11 mouse cellular contexts compared by ENCODE assay signal in genomic region chr1:155030908-155031307, GRCm38 (mm10).
DNase-seq lines count a peak whose midpoint lies in the region; ATAC-seq and TF ChIP-seq lines count a peak whose summit lies in the region.
"Had no signal": no experiment of that assay in that cellular context is flagged by ENCODE, and none has a peak within 500 bp of the region (broad histone marks: within the 10 kb centered on the region; RNA-seq: fewer than 3 reads in every experiment).

No protein-coding gene starts in this region.

- peaks cover 23 to 30% of the 10 kb centered on the region in 2 experiments for H3K4me1 ChIP-seq in heart, embryonic 14.5 days (ENCODE audit: control insufficient read depth in 2 of 2, insufficient read depth in 2 of 2, low read length in 2 of 2)
- peaks cover 35% of the 10 kb centered on the region for H3K4me1 ChIP-seq in embryonic facial prominence, embryonic 13.5 days
- peaks cover 32% of the 10 kb centered on the region for H3K4me1 ChIP-seq in liver, postnatal 0 days (ENCODE audit: insufficient read depth)

- no peaks in the 10 kb centered on the region for H3K36me3 ChIP-seq in heart, embryonic 14.5 days (ENCODE audit: control insufficient read depth, insufficient read depth, low read length)
- no peaks in the 10 kb centered on the region for H3K36me3 ChIP-seq in embryonic facial prominence, embryonic 13.5 days
- H3K36me3 ChIP-seq in liver, postnatal 0 days (replicated peaks; ENCODE audit: insufficient read depth, low read length) = no peaks in the 10 kb centered on the region
- H3K36me3 ChIP-seq: embryonic facial prominence, embryonic 12.5 days; midbrain, embryonic 12.5 days had no signal

- no peaks in the 10 kb centered on the region for H3K27me3 ChIP-seq in heart, embryonic 14.5 days (ENCODE audit: control insufficient read depth, insufficient read depth, low read length)
- H3K27me3 ChIP-seq in embryonic facial prominence, embryonic 13.5 days = no peaks in the 10 kb centered on the region
- H3K27me3 ChIP-seq in liver, postnatal 0 days (ENCODE audit: insufficient read depth, low read length) = no peaks in the 10 kb centered on the region
- H3K27me3 ChIP-seq: embryonic facial prominence, embryonic 12.5 days had no signal

- no peak overlapping the region for H3K4me3 ChIP-seq in heart, embryonic 14.5 days (ENCODE audit: control insufficient read depth in 1 of 2, insufficient read depth in 1 of 2, low read depth in 1 of 2, low read length in 2 of 2)
- no peak overlapping the region for H3K4me3 ChIP-seq in embryonic facial prominence, embryonic 13.5 days
- H3K4me3 ChIP-seq in liver, postnatal 0 days (ENCODE audit: low read depth, low read length) = no peak overlapping the region
- H3K4me3 ChIP-seq: embryonic facial prominence, embryonic 12.5 days; midbrain, embryonic 12.5 days had no signal

- peak; percentile 87 for TF ChIP-seq EP300 in liver, postnatal 0 days (IDR thresholded peaks at IDR 0.05; ENCODE audit: low read depth)

- 0 out of 2 replicates have a peak, but pooled peaks have one; percentile 23 for ATAC-seq in heart, embryonic 14.5 days (ENCODE audit: insufficient number of reproducible peaks, insufficient read depth, low FRiP score, low read depth)
- no peak for ATAC-seq in embryonic facial prominence, embryonic 13.5 days (ENCODE audit: insufficient number of reproducible peaks, insufficient read depth, low FRiP score, low TSS enrichment, low read depth)
- peak; percentile 70 for ATAC-seq in liver, postnatal 0 days

- no peaks in the 10 kb centered on the region for H3K9me3 ChIP-seq in heart, embryonic 14.5 days (ENCODE audit: control insufficient read depth, low read length)
- H3K9me3 ChIP-seq in embryonic facial prominence, embryonic 13.5 days = no peaks in the 10 kb centered on the region
- no peaks in the 10 kb centered on the region for H3K9me3 ChIP-seq in liver, postnatal 0 days (ENCODE audit: low read length)
- H3K9me3 ChIP-seq: embryonic facial prominence, embryonic 12.5 days; midbrain, embryonic 12.5 days had no signal

- no peak overlapping the region for H3K4me2 ChIP-seq in heart, embryonic 14.5 days (ENCODE audit: low read length)
- 0 out of 2 replicates have a peak overlapping the region, but pooled peaks have one; percentile 14 for H3K4me2 ChIP-seq in embryonic facial prominence, embryonic 13.5 days
- H3K4me2 ChIP-seq in liver, postnatal 0 days (ENCODE audit: low read depth, low read length) = no peak overlapping the region
- H3K4me2 ChIP-seq: embryonic facial prominence, embryonic 12.5 days; midbrain, embryonic 12.5 days had no signal

- peak overlapping the region in 1 of 2 experiments; percentile 17; a peak in 1 of 4 replicates for H3K27ac ChIP-seq in heart, embryonic 14.5 days (replicated peaks in 1 of 2; ENCODE audit: control insufficient read depth in 1 of 2, insufficient read depth in 1 of 2, low read depth in 2 of 2, low read length in 2 of 2)
- H3K27ac ChIP-seq in embryonic facial prominence, embryonic 13.5 days = peak overlapping the region; percentile 62
- no peak overlapping the region for H3K27ac ChIP-seq in liver, postnatal 0 days (ENCODE audit: low read depth)
- H3K27ac ChIP-seq: embryonic facial prominence, embryonic 12.5 days; midbrain, embryonic 12.5 days had no signal

- no peak for DNase-seq in heart, postnatal 14 days
- DNase-seq in testis, postnatal 10 days (ENCODE audit: low spot score) = peak; percentile 69
- no peak for DNase-seq in testis, postnatal 14 days (ENCODE audit: low spot score)
- peak; percentile 23 for DNase-seq in liver, postnatal 0 days
- no peak for DNase-seq in cerebellum, postnatal 25 days
- DNase-seq in left cerebral cortex, postnatal 36 days (ENCODE audit: low spot score in 2 of 2) = no peak
- DNase-seq: adrenal gland, postnatal 25 days had no signal

- intact Hi-C loops in heart, postnatal 14 days (cut with DNase I) = no loop called here
- intact Hi-C loops in left cerebral cortex, postnatal 36 days (cut with DNase I) = no loop called here

- 14% methylated on average over 9 of the region's 9 CpGs for WGBS in heart, embryonic 14.5 days
- WGBS in embryonic facial prominence, embryonic 13.5 days = 4% methylated on average over 9 of the region's 9 CpGs
- WGBS in liver, postnatal 0 days (ENCODE audit: insufficient replicate concordance) = 27% methylated on average over 9 of the region's 9 CpGs

- peak overlapping the region; percentile 54; the same call in 1 of the 2 replicates for H3K9ac ChIP-seq in heart, embryonic 14.5 days (ENCODE audit: low read length)
- no peak overlapping the region for H3K9ac ChIP-seq in embryonic facial prominence, embryonic 13.5 days
- no peak overlapping the region for H3K9ac ChIP-seq in liver, postnatal 0 days (replicated peaks)
- H3K9ac ChIP-seq: embryonic facial prominence, embryonic 12.5 days; midbrain, embryonic 12.5 days had no signal

- no peak for TF ChIP-seq CTCF in liver, postnatal 0 days (IDR thresholded peaks at IDR 0.05; ENCODE audit: low read depth)

Comparison
In these comparisons a context has a peak if more than half of its experiments do, and no peak if none do; other contexts are left out.
1. DNase-seq: peak in testis, postnatal 10 days (single experiment) and liver, postnatal 0 days (single experiment); none in heart, postnatal 14 days (0 of 2), testis, postnatal 14 days (single experiment), cerebellum, postnatal 25 days (0 of 2) and left cerebral cortex, postnatal 36 days (0 of 2).